Mouse (Mus musculus) spleen, adult 2 months (tissue): ENCODE results near the gene Ppm1h. TPM values are rescaled to one million over a fixed set of nuclear protein-coding genes. Genes with fewer than 3 reads are reported as not detected.

ENCODE experiments used
- DNase-seq, 2 experiments: peaks; one replicate each; pipeline versions ENCODE4 v3.0.0 to v3.0.0-alpha.2; 2012 to 2021; ENCODE audit warnings: low spot score in 2 of 2, low read depth in 1 of 2
- H3K27ac ChIP-seq: fragments of 200-500 bp; 2 replicates; pipeline ENCODE4 v1.5.1; 2012; ENCODE audit warnings: low read length, inconsistent platforms; ENCODE audit not compliant: insufficient read depth
- H3K27me3 ChIP-seq: fragments of 200-500 bp; 2 replicates; pipeline ENCODE4 v1.6.1; 2012; ENCODE audit warnings: mild to moderate bottlenecking, moderate library complexity, low read length, inconsistent platforms; ENCODE audit not compliant: control insufficient read depth, insufficient read depth
- H3K36me3 ChIP-seq: fragments of 200-500 bp; 2 replicates; pipeline ENCODE4 v1.6.1; 2012; ENCODE audit warnings: mild to moderate bottlenecking, low read length, inconsistent platforms; ENCODE audit not compliant: control insufficient read depth, insufficient read depth
- H3K4me1 ChIP-seq: fragments of 200-500 bp; 2 replicates; pipeline ENCODE4 v1.6.1; 2011; ENCODE audit warnings: inconsistent platforms; ENCODE audit not compliant: control insufficient read depth, insufficient read depth, insufficient read length
- H3K4me3 ChIP-seq: fragments of 200-500 bp; 2 replicates; pipeline ENCODE4 v1.5.1; 2011; ENCODE audit warnings: mild to moderate bottlenecking, inconsistent platforms; ENCODE audit not compliant: insufficient read depth, insufficient read length; ENCODE audit errors: extremely low read depth
- CTCF ChIP-seq: fragments of 200-500 bp; IDR thresholded peaks from 2 replicates; pipeline ENCODE4 v1.5.1; 2011; ENCODE audit warnings: mild to moderate bottlenecking, inconsistent platforms; ENCODE audit not compliant: insufficient read depth, insufficient read length, insufficient replicate concordance; ENCODE audit errors: extremely low read depth
- POLR2A ChIP-seq: fragments of 200-500 bp; IDR thresholded peaks from 2 replicates; pipeline ENCODE4 v1.6.1; 2011; ENCODE audit warnings: low read depth, low read length, inconsistent platforms
- WGBS: fragments of 180-500 bp; shearing (Covaris S2); methylation state at CpG from one replicate; pipeline ENCODE4 v1.1.7; 2018; 5-methylcytosine and 5-hydroxymethylcytosine counted together
- polyA plus RNA-seq: library from polyadenylated mRNA; depleted of rRNA; stranded (reverse); fragments of >200 nt; gene quantifications from 2 replicates; pipeline ENCODE4 v1.2.3, GENCODE M21; 2012

Gene Ppm1h
- polyA plus RNA-seq, 1 experiment: 9.7 TPM

GRCm38 (mm10) chr10:122732146-122732545 lies 53.6 kb downstream of the Ppm1h start:
- WGBS: 97% methylated on average over 3 of the region's 3 CpGs
- Histone ChIP-seq H3K4me1 (peaks cover 2% of the 10 kb centered on the region; the same call in 1 of the 2 replicates), H3K36me3 (no peaks in the 10 kb centered on the region), H3K27me3 (no peaks in the 10 kb centered on the region), H3K4me3 (no peak overlapping the region), H3K27ac (no peak overlapping the region)
- no peak for DNase-seq
- no peak for TF ChIP-seq POLR2A
- TF ChIP-seq CTCF: no peak

- TF ChIP-seq CTCF: no peak
- no peak for TF ChIP-seq POLR2A
- Histone ChIP-seq H3K4me3 (no peak overlapping the region), H3K4me1 (peaks cover 9% of the 10 kb centered on the region), H3K36me3 (no peaks in the 10 kb centered on the region), H3K27ac (no peak overlapping the region), H3K27me3 (no peaks in the 10 kb centered on the region)
- no peak for DNase-seq
- whole genome bisulfite sequencing: 89% methylated on average over 4 of the region's 4 CpGs
These were observed 56.0 kb downstream of the Ppm1h start for GRCm38 (mm10) chr10:122734521-122734920.

- no peak for TF ChIP-seq POLR2A
- no peak for TF ChIP-seq CTCF
- H3K4me3 ChIP-seq: no peak overlapping the region
- H3K36me3 ChIP-seq: no peaks in the 10 kb centered on the region
- H3K27me3 ChIP-seq: no peaks in the 10 kb centered on the region
- 86% methylated on average over 7 of the region's 7 CpGs for WGBS
- DNase-seq: no peak
- H3K4me1 ChIP-seq: peaks cover 9% of the 10 kb centered on the region
- no peak overlapping the region for H3K27ac ChIP-seq
These were observed 56.8 kb downstream of the Ppm1h start for GRCm38 (mm10) chr10:122735284-122735784.

DNA sequence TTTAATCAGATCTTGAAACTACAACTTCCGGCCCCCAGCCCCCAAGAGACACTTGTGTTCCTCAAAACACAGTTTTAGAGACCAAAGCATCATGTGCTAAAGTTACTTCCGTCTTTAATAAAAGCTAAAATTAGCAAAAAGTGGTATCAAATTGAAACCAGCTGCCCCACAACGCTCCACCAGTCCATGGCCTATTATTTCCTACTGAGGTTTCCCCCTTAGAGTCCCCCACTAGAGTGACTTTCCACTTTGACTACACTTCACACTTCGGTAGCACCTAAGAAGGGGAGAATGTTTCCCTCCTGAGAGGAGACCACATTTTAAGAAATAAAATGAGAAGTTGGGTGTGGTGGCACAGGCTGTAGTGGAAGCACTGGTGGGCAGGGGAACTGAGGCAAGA lies 58.3 kb downstream of the Ppm1h start:
- Histone ChIP-seq H3K27ac (peak overlapping the region; percentile 33; the same call in 1 of the 2 replicates), H3K4me3 (no peak overlapping the region), H3K36me3 (no peaks in the 10 kb centered on the region), H3K27me3 (no peaks in the 10 kb centered on the region), H3K4me1 (peaks cover 9% of the 10 kb centered on the region)
- TF ChIP-seq POLR2A: no peak
- TF ChIP-seq CTCF: no peak
- WGBS: 17% methylated on average over 4 of the region's 4 CpGs
- DNase-seq: no peak

DNA sequence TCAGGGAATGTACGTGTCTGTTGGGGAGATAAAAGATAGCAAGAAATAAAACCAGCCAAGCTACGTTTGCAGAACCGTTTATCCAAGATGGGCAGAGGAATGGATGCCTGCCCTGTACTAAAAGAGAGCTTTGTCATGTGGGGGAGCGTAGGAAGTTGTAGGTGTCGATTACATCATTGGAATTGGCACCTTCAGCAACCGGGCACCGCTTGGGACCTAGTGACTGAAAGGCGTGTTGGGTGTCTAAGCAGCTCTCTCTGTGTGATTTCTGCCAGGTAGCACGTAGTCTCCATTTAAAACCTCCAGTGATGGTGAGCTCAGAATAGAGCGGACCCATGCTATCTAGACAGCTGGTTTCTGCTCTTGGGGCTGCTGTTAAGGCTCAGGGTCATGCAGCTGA lies 60.0 kb downstream of the Ppm1h start:
- DNase-seq: no peak
- Histone ChIP-seq H3K27me3 (no peaks in the 10 kb centered on the region), H3K4me3 (no peak overlapping the region), H3K4me1 (peaks cover 9% of the 10 kb centered on the region), H3K36me3 (no peaks in the 10 kb centered on the region), H3K27ac (peak overlapping the region; percentile 87)
- 72% methylated on average over 10 of the region's 10 CpGs for WGBS
- no peak for TF ChIP-seq POLR2A
- TF ChIP-seq CTCF: no peak

GRCm38 (mm10) chr10:122739037-122739436 lies 60.5 kb downstream of the Ppm1h start:
- Histone ChIP-seq H3K4me3 (peak overlapping the region; percentile 16; the same call in 1 of the 2 replicates), H3K36me3 (no peaks in the 10 kb centered on the region), H3K27me3 (no peaks in the 10 kb centered on the region), H3K4me1 (peaks cover 9% of the 10 kb centered on the region), H3K27ac (peak overlapping the region; percentile 87)
- WGBS: 61% methylated on average over 4 of the region's 4 CpGs
- peak in 1 of 2 experiments; percentile 45 for DNase-seq
- no peak for TF ChIP-seq CTCF
- no peak for TF ChIP-seq POLR2A

GRCm38 (mm10) chr10:122740117-122740516 lies 61.6 kb downstream of the Ppm1h start:
- no peaks in the 10 kb centered on the region for H3K27me3 ChIP-seq
- TF ChIP-seq POLR2A (no peak), CTCF (no peak)
- no peaks in the 10 kb centered on the region for H3K36me3 ChIP-seq
- H3K4me1 ChIP-seq: peaks cover 7% of the 10 kb centered on the region
- H3K27ac ChIP-seq: 0 out of 2 replicates have a peak overlapping the region, but pooled peaks have one; percentile 4
- DNase-seq: no peak
- no peak overlapping the region for H3K4me3 ChIP-seq
- WGBS: 92% methylated on average over 4 of the region's 4 CpGs

DNA sequence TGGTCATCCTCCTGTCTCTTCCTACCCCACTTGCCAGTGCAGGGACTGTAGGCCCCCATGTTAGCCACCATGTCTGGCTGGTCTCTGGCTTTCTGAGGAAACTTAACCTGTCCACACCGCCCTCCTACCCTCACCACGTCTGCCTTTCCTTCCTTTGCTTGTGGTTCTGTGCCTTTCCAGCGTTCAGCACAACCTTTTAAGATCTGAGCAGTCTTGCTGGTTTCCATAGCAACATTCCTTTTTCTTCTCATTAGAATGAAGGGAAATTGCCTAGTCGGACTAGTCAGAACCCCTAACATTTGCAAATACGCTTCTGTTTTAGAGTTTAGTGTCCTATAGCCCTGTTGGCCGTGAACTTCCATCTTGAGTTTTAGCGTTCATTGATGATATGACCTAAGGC lies 62.6 kb downstream of the Ppm1h start:
- 80% methylated on average over 7 of the region's 7 CpGs for WGBS

More for the DNA sequence above, 62.6 kb downstream of the Ppm1h start:
- DNase-seq: no peak
- TF ChIP-seq CTCF (no peak), POLR2A (no peak)
- no peaks in the 10 kb centered on the region for H3K27me3 ChIP-seq
- H3K27ac ChIP-seq: no peak overlapping the region
- no peaks in the 10 kb centered on the region for H3K36me3 ChIP-seq
- no peak overlapping the region for H3K4me3 ChIP-seq
- peaks cover 7% of the 10 kb centered on the region for H3K4me1 ChIP-seq
